Mouse (Mus musculus) spleen, adult 2 months (tissue): Measurements from ENCODE around the gene Haao.

Experiments
- CTCF ChIP-seq: fragments of 200-500 bp; IDR thresholded peaks from 2 replicates; pipeline ENCODE4 v1.5.1; 2011; ENCODE audit warnings: mild to moderate bottlenecking, inconsistent platforms; ENCODE audit not compliant: insufficient read depth, insufficient read length, insufficient replicate concordance; ENCODE audit errors: extremely low read depth
- POLR2A ChIP-seq: fragments of 200-500 bp; IDR thresholded peaks from 2 replicates; pipeline ENCODE4 v1.6.1; 2011; ENCODE audit warnings: low read depth, low read length, inconsistent platforms

- TF ChIP-seq POLR2A: no peak
- no peak for TF ChIP-seq CTCF
Observed at GRCm38 (mm10) chr17:83871354-83871753, 23.6 kb upstream of the Haao start.
